Mouse (Mus musculus) CD4-positive helper T cell, adult 2 months (primary cell): Measurements from ENCODE around the gene Map2k4.

Source experiments
- DNase-seq: peaks from one replicate; pipeline ENCODE4 v3.0.0-alpha.2; 2012; ENCODE audit warnings: low read depth, missing footprints, low spot score

Gene Map2k4

GRCm38 (mm10) chr11:65773946-65774656, 14.0 kb downstream of the Map2k4 start:
- DNase-seq: no peak

GRCm38 (mm10) chr11:65773535-65773934, 14.6 kb downstream of the Map2k4 start:
- no peak for DNase-seq

DNA sequence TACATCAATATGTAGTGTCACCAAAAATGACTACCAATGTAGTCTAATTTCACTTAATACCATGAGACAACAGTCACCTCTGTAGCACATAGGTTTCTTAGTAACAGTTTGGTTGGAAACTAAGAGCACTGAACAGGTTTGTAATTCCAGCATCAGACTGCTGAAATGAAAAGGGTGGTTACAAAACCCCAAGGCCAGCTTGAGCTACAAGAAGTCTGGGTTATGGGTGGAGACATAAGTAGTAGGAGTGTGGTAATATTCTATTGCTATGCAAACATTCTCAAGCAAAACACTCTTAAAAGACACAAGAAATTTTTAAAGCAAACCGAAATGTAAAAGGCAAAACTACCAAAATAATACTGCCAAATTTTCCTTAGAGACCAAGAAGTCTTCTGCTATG, 16.6 kb downstream of the Map2k4 start:
- DNase-seq: no peak

- DNase-seq: no peak
Measured at GRCm38 (mm10) chr11:65769990-65770389, 18.1 kb downstream of the Map2k4 start.

DNA sequence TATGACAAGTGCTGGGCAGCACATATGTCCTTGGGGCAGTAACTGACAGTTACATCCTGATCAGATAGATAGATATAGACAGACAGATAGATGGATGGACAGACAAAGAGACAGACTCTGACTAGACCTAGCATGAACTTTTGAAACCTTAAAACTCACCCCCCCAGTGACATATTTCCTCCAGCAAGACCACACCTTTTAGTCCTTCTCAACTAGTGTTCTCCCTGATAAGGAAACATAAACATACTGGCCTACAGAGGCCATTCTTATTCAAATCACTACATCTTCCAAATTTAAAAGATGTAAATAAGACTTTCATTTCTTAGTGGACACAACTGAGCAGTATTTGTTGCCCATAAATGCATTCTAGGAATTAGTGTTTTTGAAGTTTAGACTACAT, 19.7 kb downstream of the Map2k4 start:
- DNase-seq: no peak

- DNase-seq: no peak
Measured at GRCm38 (mm10) chr11:65760912-65761311, 27.2 kb downstream of the Map2k4 start.

GRCm38 (mm10) chr11:65759350-65759749, 28.7 kb downstream of the Map2k4 start:
- no peak for DNase-seq

DNA sequence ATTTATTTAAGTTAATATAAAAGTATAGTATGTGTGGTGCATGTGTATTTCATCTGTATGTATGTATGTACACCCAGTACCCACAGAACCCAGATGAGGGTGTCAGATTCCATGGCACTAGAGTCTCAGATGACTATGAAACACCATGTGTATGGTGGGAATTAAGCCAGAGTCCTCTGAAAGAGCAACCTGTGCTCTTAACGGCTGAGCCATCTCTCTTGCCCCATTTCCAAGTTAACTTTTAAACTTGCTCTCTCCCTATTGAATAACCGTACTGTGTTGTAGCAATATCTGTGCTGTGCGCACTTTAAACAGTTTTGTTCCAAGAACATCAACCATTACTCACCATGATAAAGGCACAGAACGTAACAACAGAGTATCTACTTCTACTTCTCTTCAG, 33.9 kb downstream of the Map2k4 start:
- DNase-seq: no peak

DNA sequence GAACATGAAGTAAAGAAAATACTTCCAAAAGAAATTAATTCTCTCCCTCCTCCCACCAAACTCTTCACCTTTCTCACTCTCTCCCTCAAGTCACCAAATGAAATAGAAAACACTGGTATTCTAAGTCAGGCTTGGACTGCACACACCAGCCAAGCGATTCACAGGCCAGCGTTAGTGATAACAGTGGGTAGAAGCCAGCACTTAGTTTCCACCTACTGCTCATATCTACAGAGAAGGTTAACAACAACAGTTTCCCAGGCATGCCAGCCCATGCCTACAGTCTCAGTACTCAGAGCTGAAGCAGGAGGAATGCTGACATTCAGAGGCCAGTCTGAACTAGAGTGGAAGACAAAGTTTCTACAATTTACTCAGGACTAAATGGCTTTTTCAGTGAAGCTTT, 34.5 kb downstream of the Map2k4 start:
- no peak for DNase-seq

- no peak for DNase-seq
Measured at GRCm38 (mm10) chr11:65750546-65750945, 37.6 kb downstream of the Map2k4 start.

- no peak for DNase-seq
Measured at GRCm38 (mm10) chr11:65747433-65747832, 40.7 kb downstream of the Map2k4 start.

DNA sequence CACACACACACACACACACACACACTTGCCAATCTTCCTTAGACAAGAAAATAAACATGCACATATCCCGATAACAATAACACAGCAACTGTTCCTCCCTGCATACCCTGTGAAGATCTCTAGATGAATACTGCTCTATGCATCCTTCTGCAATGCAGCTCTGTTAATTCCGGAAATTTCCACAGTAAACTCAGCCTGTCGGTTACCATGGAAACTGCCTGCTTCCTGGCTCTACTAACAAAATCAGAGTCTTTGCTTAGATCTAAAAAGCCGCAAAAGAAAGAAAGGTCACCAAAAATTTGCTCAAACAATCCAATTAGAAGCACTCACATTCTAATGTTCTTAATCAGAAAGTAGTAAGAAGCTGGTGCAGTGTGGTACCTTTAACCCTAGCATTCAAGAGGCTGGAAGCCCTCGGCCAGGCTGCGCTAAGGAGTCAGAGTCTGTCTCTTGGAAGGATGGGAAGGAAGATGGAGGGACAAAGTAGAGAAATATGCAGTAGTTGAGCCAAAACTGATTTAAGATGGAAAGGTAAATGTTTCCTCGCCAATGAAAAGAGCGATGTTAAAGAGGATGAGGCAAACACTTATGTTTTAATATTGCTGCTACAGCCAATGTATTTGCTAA, 42.3 kb downstream of the Map2k4 start:
- no peak for DNase-seq

GRCm38 (mm10) chr11:65743866-65744265, 44.2 kb downstream of the Map2k4 start:
- DNase-seq: no peak

DNA sequence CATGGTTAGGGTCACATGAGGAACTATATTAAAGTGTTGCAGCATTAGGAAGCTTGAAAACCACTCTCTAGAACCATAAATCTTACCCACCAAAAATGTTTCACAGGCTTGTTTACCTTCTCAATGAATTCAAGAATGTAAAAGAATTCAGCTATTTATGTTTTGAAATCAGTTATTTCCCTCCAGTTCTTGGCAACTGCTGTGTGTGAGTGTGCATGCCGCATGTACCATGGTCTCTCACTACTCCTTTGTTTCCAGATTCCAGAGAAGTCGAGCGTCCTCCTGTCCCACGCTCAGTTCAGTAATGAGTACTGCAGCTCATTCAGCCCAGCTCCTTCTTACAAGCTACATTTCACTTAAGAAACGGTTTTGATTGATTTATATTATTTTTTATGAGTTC, 47.3 kb downstream of the Map2k4 start:
- no peak for DNase-seq

DNA sequence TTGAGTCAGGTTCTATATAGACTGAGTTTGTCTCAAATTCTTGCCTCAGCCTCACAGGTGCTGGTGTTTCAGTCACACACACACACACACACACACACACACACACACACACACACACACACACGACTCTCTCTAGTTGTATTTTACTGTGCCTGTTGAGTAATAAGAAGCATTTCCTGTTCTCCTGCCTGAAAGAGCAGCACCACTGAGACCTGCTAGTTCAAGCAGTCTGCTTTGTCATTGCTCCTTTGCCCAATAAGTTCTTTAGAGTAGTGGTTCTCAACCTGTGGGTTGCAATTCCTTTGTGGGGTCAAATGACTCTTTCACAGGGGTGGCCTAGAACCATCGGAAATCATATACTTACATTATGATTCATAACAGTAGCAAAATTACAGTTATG, 47.7 kb downstream of the Map2k4 start:
- DNase-seq: peak; percentile 35

DNA sequence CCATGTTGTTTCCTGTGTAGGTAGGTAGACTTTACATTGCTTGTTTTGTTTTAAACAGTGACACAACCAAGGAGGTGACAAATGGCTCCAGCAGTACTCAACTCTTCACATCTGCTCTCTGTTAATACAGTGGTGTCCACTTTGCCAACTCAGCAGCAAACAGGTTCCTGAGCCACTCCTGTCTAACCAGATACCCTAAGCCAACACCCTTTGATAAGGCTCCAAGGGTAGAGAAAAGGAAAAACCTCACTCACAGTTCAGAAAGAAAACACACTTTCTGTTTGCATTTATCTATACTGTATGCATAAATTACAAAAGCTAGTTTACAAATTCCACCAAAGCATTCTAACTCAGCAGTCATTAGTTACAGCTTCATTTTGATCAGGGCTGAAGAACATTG, 48.2 kb downstream of the Map2k4 start:
- no peak for DNase-seq

DNA sequence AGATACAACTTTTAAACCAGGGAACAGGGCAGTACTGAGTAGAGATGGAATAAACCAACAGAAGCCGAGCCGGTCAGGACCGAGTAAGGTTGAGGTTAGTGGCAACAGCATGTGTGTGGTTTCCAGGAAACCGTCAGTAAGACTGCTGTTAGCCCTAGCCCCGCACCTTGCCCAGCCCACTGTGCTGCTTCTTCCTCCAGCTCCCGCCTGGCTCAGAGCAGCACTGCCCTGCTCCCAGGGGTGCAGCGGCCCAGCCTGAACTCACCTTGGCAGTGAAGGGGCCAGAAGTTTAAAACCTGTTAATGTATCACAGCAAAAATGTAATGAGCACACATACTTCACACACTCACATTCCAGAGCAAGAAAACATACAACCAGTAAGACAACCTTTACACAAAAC, 53.4 kb downstream of the Map2k4 start:
- no peak for DNase-seq

GRCm38 (mm10) chr11:65729623-65730217, 58.4 kb downstream of the Map2k4 start:
- no peak for DNase-seq

DNA sequence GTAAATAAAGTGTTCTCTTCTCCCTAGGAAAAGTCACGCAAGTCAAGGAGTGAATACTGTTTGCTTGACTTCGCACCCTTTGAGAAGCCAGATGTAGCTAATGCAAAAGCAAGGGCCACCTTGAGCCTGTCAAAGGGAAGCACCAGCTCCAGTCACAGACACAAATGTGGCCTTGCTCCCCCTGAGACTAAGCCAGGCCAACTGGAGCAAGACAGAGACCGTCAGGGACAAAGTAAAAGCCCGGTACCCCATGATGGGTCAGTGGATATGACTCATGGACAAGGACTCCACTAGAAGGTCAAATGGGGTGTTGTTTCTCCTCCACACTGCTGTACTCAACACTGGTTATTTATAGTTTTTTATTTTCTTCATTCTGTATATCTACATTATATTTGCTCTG, 59.2 kb downstream of the Map2k4 start:
- no peak for DNase-seq

GRCm38 (mm10) chr11:65723715-65724114, 64.4 kb downstream of the Map2k4 start:
- DNase-seq: no peak

- DNase-seq: no peak
Measured at GRCm38 (mm10) chr11:65721615-65722014, 66.5 kb downstream of the Map2k4 start.

GRCm38 (mm10) chr11:65719960-65720359, 68.1 kb downstream of the Map2k4 start:
- no peak for DNase-seq

DNA sequence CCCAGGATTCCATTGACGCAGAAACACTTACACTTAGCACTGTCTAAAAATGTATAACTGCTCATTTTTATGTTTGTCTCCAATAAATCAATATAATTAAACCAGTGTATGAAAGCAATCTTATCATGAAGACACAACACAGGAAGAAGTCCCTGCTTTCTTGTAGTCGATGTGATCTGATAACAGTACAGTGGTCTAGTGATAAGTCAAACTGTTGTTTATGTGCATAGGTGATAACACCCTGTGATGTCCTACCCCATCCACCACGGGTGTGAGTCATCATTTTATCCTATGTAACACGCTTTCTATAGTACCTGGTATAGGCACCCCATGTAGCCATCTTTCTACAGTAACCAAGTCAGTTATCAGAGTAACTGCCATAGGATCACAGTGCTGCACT, 74.3 kb downstream of the Map2k4 start:
- no peak for DNase-seq
